Mouse (Mus musculus) cerebellum, postnatal 14 days (tissue): ENCODE measurements around the gene Hist2h3c2.
A peak's percentile ranks its signal among the peaks of the same experiment; 100 is the strongest.
"Not testable (repeated sequence)": the region's sequence is repeated elsewhere in the genome, so short reads cannot be mapped to it uniquely, and the experiment has no call there.

ENCODE experiments used
- DNase-seq, 2 experiments: peaks; one replicate each; pipeline ENCODE4 v3.0.0; 2021; ENCODE audit warnings: mixed read lengths in 2 of 2

The Hist2h3c2 gene

GRCm38 (mm10) chr3:96260220-96260619 lies 21.3 kb upstream of the Hist2h3c2 start:
- no peak for DNase-seq

DNA sequence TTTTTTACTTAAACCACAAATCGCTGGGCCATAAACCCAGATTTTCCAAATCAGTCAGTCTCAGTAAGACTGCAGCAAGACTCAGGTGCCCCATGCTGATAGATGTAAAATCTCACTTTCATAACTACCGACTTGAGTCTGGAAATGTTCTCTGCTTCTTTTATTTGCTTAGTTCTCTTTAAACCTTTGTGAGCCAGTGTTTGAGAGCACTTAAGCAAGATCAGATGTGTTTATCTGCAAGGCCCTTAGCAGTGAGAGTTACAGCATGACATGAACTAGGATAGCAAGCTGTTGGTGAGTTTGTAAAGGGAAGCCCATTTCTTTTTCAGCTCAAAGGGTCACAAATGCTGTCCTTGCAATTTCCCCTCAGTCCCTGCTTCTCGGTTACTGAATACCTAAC lies 18.3 kb upstream of the Hist2h3c2 start:
- no peak for DNase-seq

- no peak for DNase-seq
Observed at GRCm38 (mm10) chr3:96255926-96256593, 17.1 kb upstream of the Hist2h3c2 start.

DNA sequence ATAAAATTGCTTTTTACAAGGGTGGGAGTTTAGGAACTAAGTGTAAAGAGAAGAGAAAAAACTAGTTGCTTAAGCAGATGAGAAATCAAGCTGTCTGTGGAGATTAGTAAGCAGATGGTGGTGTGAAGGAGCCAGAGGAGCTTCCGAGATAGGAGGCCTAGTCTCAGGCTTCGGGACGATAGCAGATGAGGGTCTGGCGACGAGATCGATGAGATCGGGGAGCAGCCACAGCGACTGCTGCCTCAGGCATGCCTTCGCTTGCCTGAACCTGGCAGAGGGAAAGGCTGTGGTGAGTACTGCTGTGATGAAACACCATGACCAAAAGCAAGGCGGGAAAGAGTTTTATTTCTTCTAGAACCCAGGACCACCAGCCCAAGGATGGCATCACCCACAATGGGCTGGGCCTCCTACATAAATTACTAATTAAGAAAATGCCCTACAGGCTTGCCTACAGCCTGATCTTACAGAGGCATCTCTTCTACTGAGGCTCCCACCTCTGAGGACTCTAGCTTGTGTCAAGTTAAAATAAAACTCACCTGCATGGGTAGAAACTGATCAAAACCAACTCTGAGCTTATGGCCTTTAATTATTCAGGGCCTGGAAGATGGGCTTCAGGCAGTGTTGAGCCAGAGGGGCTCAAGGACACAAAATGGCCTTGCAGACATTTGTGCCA lies 15.9 kb upstream of the Hist2h3c2 start:
- peak; percentile 64 to 65 for DNase-seq

- DNase-seq, result no peak
Observed at GRCm38 (mm10) chr3:96251787-96252186, 12.9 kb upstream of the Hist2h3c2 start.

- DNase-seq, result no peak
Observed at GRCm38 (mm10) chr3:96250890-96251289, 12.0 kb upstream of the Hist2h3c2 start.

DNA sequence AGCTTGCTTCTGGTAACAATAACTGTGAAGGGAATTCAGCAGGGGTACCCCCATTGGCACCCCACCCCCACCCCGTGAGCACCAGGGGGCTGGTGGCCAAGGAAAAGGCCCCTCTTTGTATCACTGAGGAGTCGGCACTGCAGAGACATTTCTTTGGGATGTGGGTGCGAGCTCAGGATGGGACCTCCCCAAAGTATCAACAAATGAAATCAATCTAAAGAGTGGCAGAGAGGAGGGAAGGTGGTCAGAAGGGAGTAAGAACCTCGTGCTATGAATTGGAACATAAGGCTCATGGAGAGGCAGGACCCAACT lies 10.1 kb upstream of the Hist2h3c2 start:
- DNase-seq, result no peak

DNA sequence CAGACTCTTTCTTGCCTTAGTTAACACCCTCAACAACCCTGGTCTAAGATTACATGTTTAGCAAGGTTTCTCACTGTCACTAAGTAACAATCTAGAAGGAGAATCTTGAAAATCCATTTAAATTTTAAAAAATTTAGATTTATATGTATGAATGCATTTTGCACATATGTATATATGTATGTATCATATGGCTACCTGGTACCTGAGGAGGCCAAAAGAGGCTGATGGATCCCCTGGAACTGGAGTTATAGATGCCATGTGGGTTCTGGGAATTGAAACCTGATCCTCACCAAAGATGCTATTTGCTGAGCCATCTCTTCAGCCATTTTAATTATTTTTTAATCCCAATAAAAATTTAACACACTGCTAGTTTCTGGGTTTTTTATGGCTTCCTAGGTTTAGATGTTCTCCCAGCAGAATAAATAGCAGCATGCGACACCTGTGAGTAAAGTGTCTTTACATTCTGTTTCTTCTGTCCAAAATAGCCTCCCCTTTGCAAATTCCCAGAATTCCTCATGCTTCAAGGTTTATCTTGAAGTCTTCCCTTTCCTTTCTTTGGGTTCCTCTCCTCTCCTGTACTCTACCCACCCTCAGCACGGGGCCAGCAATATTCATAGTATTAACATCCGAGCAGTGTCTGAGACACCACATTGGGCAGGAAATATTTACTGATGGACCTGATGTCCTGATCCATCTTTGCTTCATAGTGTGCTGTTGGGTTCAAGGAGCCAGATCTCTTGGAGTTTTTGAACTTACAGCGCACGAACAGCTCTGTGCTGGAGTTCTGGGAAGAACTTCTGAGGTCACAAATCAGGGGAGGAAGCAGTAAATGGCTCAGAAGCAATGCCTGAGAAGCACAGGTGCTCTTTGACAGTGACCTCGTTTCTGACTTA lies 9.5 kb upstream of the Hist2h3c2 start:
- DNase-seq, result no peak

DNA sequence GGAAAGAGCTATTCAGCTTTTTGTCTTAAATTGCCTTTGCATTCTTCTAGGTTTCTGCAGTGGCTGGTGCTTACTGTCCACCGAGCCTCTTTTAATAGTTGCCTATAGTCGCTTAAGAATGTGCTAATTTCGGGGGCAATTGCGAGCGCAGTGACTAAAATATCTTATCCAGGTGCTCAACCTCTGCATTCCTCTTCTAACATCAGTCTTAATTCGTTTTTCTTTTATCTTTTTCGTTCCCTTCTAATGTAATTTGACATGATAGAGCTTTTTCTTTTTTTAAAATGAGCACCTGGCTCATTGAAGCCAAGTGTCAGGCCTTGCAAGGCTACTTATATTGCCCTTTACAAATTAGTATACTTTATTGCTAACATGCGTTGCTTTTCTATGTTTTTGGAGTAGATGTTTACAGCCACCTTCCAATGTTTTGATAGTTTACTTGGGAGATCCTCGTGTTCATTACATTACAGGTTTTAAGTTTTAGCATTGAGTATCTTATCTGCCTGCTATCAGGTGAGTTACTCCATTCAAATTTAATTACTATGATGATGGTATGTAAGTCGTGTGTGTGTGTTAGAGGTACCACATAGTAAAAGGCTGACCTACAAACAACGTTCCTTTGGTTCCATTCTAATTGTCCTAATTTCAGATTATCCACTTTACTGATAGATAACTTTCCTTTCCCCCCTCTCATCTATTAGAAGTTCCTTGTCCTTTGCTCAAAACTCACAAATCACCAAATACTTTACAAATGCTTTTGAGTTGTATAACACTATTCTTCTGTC lies 8.6 kb upstream of the Hist2h3c2 start:
- no peak for DNase-seq

GRCm38 (mm10) chr3:96246427-96246856 lies 7.5 kb upstream of the Hist2h3c2 start, which contains the start of gene Hist2h3c1:
Hist2h3c1 (plus strand) TSS chr3:96246685.
- not testable (repeated sequence) for DNase-seq

- not testable (repeated sequence) for DNase-seq
Observed at GRCm38 (mm10) chr3:96246018-96246417, 7.1 kb upstream of the Hist2h3c2 start.

DNA sequence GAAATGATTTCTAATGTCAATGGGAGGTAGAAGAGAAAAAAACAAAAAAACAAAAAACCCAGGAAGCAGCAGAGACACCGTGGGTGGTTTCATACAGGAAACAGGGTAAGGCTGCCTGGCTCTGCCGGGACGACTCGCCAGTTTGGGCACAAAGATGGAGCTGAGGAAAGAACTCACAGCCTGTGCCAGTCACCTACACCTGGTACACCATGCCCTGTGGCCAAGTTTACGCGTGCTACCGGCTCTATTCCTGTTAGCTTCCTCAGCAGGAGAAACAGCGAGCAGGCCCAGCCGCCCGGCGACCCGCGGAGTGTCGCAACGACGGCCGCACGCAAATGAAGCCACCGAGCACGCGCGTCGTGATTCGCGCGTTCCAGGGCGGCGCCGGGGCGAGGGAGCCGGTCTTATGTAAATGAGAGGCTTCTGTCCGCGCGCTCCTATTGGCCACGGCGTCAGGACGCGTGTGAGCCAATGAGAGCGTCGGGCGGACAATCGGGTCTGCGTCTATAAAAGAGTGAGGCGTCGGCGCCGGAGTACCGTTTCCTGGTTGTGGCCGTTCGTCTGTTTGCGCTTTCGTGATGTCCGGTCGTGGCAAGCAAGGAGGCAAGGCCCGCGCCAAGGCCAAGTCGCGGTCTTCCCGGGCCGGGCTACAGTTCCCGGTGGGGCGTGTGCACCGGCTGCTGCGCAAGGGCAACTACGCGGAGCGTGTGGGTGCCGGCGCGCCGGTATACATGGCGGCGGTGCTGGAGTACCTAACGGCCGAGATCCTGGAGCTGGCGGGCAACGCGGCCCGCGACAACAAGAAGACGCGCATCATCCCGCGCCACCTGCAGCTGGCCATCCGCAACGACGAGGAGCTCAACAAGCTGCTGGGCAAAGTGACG lies 6.3 kb upstream of the Hist2h3c2 start, which contains the start of gene Hist2h2aa1:
Gene Hist2h2aa1, plus strand, starts transcription at position 495 of the 884 bp plus-strand sequence.
- DNase-seq, result peak; percentile 88 to 90

DNA sequence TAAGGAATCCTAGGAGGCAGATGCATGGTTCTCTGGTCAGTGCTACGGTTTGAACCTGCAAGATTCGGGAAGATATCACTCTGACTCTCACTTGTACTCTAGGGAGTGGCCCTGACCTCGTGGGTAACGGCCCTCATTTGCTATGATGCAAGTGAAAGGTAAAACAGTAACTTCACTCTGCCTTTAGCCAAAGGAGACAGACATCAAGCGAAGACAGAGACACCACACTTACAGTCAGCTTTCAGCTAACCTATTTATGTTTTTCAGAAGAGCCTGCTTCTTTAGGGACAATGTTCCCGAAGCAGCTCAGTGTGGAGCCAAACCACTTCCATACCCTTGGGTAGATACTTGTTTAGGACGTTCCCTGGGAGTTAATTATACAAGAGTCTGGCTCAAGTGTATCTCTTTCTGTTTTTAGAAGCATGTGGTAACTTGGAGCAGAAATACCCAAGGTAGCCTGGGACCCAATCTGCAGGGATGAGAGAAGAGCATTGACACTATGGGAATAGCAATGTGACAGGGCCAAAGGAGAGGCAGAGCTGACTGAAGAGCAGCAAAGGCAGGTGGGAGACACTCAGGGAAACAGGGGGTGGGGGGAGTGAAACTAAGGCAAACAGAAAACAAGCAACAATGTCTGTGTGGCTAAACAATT lies 5.1 kb upstream of the Hist2h3c2 start:
- no peak for DNase-seq

GRCm38 (mm10) chr3:96240799-96241197 lies 1.9 kb upstream of the Hist2h3c2 start:
- DNase-seq, result no peak

- peak; percentile 95 to 98 for DNase-seq
Observed at GRCm38 (mm10) chr3:96239949-96240798, 1.2 kb upstream of the Hist2h3c2 start, which contains the start of gene Hist2h2aa2. Hist2h2aa2 (minus strand) TSS chr3:96240276.

- no peak for DNase-seq
Observed at GRCm38 (mm10) chr3:96237904-96238511, 919 bp downstream of the Hist2h3c2 start.

DNA sequence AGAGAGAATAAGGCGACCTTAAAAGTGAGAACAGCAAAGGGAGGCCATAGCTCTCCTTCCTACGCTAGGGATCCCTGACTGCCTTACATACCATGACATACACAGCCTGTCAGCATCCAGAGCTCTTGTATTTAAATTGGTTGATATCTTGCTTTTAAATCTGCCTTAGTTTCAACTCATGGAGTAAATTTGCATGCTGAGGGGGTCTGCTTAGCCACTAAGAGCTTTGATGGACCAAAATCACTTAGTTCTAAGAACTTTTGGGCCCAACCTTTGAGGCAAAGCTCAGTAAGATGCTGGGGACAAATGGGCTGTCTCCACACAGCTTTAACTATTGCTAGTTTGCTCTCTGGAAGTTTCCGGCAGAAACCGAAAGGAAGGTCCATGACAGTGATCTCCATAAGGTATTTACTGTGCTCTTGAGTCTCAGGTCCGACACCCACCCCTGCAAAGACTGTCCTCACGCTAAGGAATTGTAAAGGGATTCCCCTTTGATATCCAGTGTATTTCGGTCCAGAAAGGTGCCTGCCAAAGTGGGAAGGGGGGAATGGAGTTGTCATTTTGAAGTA lies 1.5 kb downstream of the Hist2h3c2 start:
- no peak for DNase-seq

- no peak for DNase-seq
Observed at GRCm38 (mm10) chr3:96236834-96237334, 2.0 kb downstream of the Hist2h3c2 start.

DNA sequence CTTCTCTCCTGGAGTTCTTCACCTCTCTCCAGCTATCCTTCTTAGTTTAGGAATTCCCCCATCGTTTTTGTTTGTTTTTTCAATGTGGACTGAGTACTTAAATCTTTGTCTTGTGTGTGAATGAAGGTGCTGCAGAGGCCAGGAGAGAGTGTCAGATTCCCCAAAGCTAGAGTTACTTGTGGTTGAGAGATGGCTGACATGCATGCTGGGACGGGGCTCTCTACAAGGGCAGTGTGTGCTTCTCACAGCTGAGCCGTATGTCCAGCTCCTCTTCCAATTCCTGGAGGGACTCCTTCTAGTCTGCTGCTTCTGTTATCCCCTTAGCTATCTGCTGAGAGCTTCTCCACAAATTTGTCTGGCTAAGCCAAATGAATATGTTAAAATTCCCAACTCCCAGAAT lies 3.1 kb downstream of the Hist2h3c2 start:
- no peak for DNase-seq
